Mouse (Mus musculus): ENCODE measurements around the gene Klhl25.
"Not testable (repeated sequence)": the region's sequence is repeated elsewhere in the genome, so short reads cannot be mapped to it uniquely, and the experiment has no call there.

Klhl25 gene

DNA sequence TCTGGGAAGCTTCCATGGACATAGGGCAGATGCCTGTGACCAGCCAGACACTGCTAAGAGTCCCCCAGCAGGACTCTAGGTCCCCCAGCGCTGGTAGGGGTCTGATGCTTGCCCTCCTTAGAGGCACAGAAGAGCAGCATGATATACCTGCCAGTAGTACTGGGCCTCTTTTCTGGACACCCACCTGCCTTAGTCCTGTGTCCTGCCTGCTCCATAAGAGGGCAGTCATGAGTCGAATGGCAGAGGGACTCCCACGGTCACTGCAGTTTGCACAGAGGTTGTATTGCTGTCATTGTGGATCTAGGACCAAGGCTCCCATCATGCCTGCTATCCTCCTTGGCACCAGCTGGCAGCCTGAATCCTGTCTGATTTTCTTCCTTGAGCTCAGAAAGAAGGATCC, 25.1 kb downstream of the Klhl25 start:
- DNase-seq (ENCODE audit: low spot score) = no peak

DNA sequence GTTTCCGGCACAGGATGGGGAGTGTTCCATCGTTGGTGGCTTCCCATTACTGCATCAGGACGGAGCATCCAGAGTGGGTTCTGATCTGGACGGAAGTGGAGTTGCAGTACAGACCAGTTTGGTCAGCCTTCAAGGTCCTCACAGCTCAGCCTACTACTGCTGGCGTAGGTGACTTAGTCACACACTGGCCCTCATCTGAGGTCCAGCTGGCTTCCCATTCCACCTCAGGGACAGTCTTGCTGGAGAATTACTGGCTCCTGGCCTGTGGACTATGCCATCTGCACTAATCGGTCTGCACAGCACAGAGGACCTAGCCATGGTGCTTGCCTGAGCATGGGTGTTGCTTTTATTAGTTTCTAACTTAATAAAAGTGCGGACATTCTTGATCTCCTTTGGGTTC, 25.6 kb downstream of the Klhl25 start:
- no peak for DNase-seq (ENCODE audit: low spot score)

DNA sequence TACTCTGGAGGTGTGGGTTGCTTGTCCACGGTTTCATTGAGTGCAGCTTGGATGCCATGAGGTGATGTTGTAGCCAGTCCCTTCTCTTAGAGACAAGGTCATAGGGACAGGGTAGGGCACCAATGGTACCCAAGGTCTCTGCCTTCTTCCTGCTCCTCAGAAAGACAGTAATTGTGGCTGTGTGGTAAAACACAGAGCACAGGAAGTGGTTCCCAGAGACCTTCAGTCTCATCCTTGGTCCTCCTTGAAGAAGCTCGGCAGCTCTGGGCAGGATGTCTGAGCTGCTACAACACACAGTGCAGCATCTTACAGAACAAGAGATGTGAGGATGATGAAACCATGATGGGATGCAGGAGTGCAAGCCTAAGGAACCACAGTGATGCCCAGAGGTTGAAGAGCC, 31.3 kb downstream of the Klhl25 start:
- not testable (repeated sequence) for DNase-seq (ENCODE audit: low spot score)

DNA sequence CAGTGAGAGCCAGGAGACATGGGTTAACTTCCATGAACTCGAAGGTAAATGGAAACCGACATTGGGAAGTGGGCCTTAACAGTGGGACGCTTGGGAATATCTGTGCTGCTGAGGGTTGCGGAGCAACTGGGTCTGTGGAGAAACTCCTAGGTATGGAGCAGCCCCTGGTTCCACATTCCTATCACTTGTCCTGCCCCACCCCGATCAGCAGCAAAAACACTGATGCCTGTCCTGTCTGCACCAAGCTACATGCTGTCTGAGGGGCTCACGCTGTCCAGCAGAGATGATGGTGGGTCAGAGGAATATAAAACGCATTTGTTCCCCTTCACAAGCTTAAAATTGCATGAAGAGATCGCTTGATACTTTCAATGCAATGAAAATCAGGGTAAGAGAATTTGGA, 32.1 kb downstream of the Klhl25 start:
- DNase-seq (ENCODE audit: low spot score) = no peak

DNA sequence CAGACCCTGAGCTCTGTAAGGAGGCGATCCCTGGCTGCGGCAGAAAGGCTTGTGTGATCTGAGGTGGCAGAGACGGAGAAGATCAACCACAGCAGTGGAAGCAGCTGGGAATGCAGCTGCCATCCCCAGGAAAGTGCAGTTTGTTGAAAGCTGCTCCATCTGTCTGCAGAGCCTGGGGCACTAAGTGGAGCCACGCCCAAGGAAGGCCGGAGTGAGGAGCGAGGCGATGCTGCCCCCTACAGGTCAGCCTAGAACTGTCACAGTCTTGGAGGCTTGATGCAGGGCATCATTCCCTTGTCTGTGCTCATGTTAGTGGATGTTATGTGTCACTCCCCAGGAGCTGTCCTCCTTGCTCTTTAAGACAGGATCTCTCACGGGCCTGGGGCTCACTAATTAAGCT, 32.5 kb downstream of the Klhl25 start:
- peak; percentile 53 for DNase-seq (ENCODE audit: low spot score)

DNA sequence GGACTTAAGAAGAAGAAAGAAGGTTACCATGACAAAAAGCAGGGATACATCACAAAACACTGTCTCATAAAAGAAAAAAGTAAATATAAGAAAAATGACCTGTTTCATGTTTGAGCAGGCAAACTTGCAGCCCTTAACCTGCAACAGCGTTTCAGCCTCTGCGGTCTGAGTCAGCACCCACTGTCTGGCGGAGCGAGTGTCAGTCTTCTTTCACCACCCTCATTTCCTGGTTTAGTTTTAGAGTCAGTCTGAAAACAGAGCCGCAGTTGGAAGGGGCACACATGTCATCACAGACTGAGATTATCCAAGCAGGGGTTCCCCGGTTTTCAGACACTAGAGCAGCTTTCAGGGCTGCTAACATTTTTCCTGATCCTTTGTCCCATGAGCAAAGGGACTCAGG, 33.3 kb downstream of the Klhl25 start:
- no peak for DNase-seq (ENCODE audit: low spot score)

DNA sequence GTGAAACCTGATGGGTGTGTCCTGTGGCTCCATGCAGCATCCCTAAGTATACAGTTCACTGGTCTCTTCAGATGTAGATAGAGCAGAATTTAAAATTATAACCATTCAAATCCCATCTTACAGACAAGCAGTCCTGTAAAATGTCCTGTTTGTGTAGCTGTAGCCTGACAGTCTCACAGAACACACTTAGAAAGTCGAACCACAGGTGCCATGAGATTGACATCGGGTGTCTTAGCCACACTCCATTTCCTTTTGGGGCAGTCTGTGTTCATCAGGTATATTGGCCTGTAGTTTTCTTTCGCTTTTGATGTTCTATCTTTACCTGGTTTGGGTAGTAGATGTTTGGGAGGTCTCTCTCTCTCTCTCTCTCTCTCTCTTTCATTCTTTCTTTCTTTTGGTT, 33.7 kb downstream of the Klhl25 start:
- DNase-seq (ENCODE audit: low spot score) = no peak

DNA sequence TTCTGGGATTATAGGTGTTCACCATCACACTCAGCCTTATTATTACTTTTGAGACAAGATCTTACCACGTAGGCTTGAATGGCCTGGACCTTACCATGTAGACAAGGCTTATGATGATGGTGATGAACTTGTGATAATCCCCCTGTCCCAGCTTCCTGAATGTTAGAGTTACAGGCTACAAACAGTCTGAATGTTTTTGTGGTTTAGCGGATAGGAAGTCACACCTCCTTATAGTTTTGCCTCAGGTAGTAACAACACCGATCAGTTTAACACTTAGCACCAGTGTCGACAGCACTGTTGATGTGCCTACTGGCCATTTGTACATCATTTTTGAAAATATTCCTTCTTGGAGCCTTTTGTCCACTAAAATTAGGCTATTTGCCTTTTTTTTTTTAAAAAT, 43.4 kb downstream of the Klhl25 start:
- DNase-seq (ENCODE audit: low spot score) = no peak

DNA sequence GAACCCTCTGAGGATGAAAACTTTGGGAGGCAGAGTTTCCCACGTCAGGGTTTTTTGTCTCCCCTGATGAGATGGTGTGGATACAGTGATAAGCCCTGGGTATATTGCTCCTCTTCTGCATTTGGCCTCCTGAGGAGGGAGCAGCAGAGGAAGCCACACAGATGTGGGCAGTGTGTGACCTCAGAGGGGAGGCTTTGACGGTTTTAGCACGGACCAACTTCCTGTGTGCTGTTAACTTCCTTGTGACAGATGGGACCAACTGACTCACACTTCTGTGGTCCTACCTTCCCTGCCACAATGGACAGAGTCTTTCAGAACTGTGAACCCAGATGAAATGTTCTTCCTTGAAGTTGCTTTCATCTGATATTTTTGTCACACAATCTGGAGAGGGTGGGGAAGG, 44.6 kb downstream of the Klhl25 start:
- DNase-seq (ENCODE audit: low spot score) = no peak

DNA sequence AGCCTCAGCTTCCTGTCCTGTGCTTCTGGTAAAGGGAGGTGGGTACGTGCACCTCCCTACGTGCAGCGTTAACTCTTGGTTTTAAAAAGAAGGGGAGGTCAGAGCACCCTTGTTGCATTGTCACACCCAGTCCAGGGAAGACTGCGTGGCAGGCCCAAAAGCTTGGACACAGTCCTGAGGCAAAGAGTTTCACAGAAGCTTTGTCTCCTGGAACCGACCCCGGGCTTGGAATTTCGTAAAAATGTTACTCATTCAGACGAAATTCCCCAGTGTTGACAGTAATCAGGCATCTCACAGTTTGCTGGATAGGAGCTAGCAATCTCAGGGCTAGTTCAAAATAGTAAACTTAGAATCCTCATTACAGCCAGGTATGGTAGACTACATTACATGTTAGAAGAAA, 45.6 kb downstream of the Klhl25 start:
- no peak for DNase-seq (ENCODE audit: low spot score)

DNA sequence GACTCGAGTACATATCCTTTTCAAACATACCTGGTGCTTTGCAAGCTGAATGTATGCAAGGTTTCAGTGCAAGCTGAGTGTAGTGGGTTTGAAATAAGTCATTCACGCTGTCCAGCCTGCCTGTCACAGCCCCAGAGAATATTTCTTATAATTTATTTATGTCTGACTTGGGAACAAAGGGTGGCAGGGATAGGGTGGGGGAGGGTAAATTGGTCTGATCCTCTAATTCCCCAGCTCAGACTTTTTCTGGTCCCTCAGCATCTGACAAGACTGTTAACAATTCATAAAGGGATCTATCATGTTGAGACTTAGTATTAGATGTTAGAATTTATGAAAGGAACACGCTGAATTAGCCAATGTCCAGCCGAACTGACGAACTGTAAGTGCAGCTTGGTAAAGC, 48.9 kb downstream of the Klhl25 start:
- DNase-seq (ENCODE audit: low spot score) = no peak

DNA sequence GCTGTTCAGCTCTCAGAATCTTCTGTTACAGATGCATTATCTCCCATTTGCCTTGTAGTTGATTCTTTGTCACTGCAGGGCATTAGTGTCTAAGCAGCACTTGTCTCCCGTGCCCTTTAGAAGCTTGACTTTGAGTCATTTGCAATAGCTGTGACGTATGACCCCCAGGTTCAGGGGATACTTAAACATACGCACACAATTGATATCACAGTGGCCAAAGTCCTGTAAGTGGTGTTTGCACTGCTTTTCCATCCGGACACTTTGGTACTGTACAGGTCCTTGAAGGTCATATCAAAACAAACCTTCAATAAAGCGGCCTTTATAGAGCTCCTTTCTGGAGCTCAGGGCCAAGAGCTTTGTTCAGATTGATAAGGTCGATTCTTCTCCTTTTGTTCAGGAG, 51.0 kb downstream of the Klhl25 start:
- no peak for DNase-seq (ENCODE audit: low spot score)

DNA sequence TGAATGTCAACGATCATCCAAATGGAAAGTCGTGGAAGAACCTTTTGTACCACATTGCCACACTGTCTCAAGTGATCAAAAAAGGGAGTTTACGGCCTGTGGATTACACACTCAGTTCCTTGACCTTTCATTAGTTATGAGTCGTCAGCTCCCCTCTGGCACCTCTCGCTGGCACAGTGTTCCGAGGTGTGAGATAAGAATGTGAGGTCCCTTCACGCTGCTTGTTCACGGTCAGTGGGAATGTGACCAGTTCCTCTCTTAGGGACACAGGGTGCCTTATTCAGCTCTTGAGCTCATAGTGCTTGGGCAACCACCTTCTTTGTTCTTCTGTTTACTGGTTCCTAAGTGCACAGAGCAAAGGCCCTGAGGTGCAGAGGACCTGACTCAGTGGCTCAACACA, 51.4 kb downstream of the Klhl25 start:
- no peak for DNase-seq (ENCODE audit: low spot score)

DNA sequence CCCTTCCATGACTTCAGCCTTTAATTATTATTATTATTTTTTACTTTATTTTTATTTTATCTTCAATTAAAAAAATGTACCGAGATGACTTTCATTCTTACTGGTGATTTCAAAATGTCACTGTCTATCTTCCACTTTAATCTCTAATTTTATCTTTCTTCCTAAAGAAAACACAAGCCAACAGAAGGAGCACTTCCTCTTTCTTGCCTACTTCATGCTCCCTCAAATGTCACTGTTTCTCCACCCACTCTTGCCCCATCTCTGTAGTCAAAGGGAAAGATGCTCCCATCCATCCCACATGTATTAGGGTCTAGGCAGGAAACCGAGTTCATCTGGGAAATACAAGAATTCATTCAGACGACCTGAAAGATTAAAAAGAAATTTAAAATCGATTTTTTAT, 51.8 kb downstream of the Klhl25 start:
- no peak for DNase-seq (ENCODE audit: low spot score)

DNA sequence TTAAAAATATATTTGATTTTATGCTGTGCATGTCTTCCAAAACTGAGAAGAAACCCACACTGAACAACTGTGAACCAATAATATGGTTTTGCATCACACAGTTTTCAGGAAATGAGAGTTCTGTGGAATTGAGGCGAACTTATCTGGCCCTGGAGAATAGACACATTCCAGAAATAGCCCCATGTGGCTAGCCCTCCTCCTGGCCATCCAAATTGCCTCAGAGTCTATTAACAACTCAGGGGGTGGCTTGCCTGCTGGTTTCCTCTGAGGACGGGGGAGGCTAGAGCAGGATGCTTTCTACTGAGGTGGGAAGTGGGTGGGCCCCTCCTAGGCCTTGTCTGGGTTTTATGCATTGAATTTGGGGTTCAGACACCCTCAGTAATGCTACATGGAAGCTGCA, 57.0 kb downstream of the Klhl25 start:
- no peak for DNase-seq (ENCODE audit: low spot score)

DNA sequence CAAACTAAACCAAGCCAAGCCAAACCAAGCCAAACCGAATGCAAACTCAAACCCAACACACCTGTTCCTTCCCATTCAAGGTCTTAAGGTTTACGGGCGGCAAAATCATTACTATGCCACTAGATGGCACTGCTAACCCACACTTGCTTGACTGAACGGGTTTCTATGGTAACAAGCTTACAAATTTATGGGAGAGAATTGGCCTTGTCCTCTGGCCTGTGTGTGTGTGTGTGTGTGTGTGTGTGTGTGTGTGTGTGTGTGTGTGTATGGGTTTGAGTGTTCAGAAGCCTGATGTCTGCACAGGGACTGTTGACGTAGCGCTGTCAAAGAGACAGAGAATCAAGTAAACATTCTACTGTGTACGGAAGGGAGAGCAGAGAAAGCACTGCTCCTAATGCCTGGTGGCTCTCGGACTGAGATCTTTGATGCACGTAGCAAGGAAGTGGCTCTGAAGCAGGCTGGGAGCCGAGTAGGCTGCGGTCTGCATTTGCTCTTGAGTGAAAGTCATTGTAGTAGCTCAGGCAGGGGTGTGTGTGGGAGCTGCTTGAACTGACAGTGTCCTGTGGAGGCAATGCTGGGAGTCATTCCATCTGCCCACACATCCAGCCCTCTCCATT, 62.0 kb downstream of the Klhl25 start:
- peak; percentile 33 for DNase-seq (ENCODE audit: low spot score)

DNA sequence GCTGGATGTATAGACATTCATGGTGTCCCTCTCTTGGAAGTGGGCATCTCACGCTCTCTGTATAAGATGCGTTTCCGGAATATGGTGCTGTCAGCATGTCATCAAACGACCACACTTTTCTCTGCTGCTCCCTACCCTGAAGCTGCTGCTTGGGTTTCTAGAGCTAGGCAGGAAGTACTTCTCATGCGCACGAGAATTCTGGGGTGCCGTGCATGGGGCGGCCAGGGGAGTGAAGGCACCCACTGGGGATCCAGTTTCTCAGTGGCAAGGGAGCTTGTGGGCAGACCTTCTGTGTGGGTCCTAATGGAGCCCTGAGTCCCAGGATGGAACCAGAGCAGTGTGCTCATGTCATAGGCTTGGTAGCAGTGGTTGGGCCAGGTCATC, 62.5 kb downstream of the Klhl25 start:
- no peak for DNase-seq (ENCODE audit: low spot score)

DNA sequence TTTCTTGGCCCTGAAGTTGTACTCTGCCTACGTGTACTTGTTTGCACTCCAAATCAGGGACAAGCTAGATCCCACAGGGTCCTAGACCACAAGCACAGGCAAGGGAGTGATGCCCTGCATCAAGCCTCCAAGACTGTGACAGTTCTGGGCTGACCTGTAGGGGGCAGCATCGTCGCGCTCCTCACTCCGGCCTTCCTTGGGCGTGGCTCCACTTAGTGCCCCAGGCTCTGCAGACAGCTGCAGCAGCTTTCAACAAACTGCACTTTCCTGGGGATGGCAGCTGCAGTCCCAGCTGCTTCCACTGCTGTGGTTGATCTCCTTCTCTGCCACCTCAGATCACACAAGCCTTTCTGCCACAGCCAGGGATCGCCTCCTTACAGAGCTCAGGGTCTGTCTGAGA, 65.8 kb downstream of the Klhl25 start:
- peak; percentile 17 for DNase-seq (ENCODE audit: low spot score)

DNA sequence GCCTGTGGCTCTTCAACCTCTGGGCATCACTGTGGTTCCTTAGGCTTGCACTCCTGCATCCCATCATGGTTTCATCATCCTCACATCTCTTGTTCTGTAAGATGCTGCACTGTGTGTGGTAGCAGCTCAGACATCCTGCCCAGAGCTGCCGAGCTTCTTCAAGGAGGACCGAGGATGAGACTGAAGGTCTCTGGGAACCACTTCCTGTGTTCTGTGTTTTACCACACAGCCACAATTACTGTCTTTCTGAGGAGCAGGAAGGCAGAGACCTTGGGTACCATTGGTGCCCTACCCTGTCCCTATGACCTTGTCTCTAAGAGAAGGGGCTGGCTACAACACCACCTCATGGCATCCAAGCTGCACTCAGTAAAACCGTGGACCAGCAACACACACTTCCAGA, 67.4 kb downstream of the Klhl25 start:
- not testable (repeated sequence) for DNase-seq (ENCODE audit: low spot score)

DNA sequence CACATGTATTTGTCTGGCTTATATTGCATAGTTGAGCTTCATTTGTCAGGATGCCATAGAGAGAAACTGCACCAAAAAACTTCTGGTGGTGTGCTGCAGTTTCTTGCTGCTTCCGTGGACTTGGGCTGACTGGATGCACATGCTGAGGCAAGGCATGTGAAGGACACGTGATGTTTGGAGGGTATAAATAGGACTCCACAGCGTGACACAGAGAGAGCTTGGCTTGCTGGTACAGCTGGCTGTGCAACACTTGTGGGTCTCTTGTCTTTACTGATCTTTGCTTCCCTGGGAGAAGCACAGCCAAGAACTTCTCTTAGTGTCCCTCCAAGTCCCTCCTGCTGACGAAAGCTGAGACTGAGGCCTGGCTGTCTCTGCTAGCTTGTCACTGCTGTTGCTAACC, 69.6 kb downstream of the Klhl25 start:
- DNase-seq (ENCODE audit: low spot score) = no peak

DNA sequence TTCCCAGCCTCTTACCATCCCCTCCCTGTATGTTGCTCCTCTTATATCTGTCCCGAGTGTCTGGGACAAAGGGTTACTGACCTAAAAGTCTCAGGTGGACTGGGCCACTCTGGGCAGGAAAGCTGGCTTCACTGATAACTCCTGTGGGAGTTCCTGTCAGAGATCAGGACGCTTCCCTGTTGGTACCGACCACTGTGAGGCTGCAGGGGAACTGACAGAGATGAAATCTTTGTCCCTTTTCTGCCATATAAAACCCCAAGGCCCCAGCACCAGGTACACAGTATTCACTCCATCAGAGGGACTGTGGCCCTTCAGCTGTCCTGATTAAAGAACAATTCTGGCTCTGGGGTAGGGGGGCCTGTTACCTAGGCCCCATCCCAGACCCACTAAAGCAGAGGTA, 71.6 kb downstream of the Klhl25 start:
- DNase-seq (ENCODE audit: low spot score) = not testable (repeated sequence)
